Mouse (Mus musculus): ENCODE data around the gene Cacng2.

The Cacng2 gene

DNA sequence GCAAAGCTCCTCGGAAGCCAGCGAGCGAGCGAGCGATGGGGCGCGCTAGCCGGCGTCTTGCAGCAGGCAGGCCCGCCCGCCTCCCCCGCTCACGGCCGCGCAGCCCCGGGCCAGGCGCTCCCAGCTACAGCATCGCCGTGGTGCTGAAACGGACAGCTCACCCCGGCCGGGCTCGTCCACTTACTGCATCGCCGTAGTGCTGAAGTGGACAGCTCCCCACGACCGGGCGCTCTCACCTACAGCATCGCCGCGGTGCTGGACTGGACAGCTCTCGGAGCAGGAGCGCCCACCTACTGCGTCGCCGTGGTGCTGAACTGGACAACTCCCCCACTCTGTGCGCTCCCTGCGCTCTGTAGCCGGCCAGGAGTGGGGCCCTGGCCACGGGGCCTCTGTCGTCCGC is at the start of gene Cacng2:
Cacng2 (minus strand) TSS at position 325 of the 400 bp plus-strand sequence.
- DNase-seq (ENCODE audit: low spot score): peak; percentile 95

DNA sequence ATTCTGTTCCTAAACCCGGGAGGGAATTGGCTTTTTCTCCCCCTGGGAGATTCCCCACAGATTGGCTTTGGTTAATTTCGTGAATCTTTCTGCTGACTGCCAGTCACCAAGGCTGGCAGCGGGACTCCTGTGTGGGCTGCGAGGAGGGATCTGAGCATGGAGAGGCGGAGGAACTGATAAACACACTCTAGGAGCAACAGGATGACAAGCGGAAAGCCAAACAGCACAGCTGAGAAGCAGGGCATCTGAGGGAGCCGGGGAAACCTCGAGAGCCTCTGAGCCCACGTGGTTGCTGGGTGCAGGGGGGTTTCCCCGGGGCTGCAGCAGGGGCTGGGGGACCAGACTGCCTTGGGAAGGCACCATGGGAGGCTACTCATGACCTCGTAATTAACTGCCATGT is 49.7 kb upstream of the Cacng2 start:
- DNase-seq (ENCODE audit: low spot score): no peak

DNA sequence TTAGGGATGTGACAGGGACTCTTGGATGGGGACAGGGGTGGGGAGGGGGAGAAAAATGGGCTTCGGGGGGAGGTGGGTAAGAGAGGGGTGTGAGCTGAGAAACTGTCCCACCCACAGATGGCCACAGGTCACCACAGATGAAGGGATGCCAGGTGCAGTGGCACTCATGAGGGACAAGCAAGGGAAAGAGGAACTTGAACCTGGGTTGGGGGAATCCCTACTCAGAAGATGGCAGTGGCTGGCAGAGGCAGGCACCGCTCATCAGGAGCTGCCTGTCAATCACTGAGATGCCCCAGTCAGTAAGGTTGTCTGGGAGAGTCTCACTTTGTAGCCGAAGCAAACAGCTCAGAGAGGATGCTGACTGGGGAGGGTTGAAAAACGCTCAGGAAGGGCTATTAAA is 45.5 kb upstream of the Cacng2 start:
- no peak for DNase-seq (ENCODE audit: low spot score)

DNA sequence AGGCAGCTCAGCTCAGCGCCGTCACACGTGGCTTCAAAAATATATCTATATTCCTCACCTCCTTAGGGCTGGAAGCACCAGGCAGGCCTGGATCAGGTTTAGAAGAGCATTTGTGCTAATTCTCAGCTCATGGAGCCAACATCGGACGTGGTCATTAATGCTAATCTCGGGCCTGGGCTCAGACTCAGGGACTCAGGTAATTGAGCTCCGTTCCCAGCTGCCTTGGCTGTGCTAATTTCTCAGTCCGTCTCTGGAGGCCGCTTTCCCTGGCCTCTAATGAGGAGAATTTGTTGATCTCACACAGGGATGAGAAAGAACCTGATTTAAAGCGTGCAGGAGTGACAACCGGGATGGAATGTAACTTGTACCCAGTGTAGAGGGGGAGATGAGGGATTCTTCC is 44.6 kb upstream of the Cacng2 start:
- no peak for DNase-seq (ENCODE audit: low spot score)

DNA sequence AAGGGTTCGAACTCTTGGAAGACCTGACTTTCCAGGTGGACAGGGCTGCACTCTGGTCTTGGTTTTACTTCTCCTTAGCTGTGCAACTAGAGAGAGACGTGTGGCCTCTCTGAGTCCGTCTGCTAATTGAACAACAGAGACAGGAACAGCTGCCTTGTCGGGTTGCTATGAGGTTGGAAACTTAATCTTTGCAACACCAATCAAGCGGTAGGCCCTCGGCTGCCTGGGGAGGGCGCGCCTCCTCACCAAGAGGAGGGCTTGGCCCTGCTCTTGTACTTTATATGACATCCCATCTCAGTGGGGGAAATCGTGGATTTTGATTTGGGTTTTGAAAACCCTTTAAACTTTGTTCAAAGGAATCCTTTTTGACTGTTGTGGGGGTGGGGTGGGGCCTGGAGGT is 42.1 kb upstream of the Cacng2 start:
- DNase-seq (ENCODE audit: low spot score): no peak

DNA sequence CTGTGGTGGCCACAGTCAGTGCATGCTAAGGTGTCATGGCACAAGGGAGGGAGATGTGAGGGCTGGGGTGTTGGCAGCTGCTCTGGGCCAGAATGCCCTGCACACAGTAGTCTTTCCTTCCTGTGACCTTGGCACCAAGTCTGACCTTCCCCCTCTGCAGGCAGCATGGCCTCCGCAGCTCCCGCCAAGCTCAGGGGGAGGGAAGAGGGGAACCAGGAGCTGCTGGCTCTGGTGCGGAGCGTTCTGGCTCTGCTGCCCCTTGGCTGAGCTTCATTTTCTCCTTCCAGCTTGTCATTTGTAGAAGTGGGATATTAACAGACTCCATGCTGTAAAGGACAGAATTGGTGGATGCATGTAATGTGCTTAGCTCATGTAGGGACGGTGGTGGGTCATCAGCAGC is 38.5 kb upstream of the Cacng2 start:
- no peak for DNase-seq (ENCODE audit: low spot score)

DNA sequence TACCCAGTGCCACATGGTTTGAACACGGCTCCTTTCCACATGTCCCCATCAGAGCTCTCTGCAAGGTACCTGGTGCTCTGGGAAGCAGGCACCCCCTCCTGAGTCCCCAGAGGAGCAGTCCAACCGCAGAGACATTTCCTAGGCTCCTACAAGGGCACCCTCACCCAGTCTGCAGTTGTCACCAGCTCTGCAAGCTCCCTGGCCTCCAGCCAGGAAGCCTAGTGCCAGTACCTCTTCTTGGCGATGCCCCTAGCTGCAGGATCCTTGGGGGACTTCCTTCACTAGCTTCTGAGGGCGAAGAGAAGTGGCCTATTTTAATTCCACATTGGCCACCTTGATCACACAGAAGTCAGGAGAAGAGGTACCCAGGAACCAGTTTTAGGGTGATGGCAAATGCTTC is 38.0 kb upstream of the Cacng2 start:
- DNase-seq (ENCODE audit: low spot score): no peak

DNA sequence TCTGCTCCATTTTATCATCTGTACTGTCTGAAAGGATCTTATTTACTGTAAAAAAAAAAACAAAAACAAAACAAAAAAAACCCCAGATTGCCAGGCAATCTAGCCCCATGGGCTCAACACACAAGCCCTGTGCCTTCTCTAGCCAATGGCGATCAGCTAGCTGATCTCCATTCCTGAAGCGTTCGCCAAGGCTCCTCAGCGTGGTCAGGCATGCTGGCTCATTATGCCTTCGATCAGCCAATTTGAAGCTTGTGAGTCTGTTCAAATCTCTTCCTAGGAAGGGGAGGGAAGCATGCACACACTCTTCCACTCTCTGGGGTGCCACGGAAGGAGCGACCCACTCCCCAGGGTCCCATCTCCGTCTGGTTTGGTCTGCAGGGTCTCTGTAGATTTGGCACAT is 37.5 kb upstream of the Cacng2 start:
- DNase-seq (ENCODE audit: low spot score): no peak

DNA sequence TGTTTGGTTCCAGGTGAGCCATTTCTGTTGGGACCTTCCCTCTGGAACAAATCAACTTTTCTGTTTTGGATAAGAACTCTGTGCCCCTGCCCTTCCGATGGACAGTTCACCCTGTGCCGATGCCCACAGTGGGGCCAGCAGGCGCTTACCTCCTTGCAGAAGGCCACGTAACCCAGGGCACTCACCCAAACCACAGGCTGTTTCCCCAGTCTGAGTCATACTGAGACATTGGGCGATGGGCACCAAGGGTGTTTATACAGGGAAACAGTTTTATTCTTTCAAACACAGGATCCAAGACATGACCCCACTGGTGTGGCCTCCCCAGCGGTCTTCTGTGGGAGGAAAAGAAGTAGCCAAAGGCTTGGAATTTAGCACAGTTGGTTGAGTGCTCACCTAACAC is 35.6 kb upstream of the Cacng2 start:
- no peak for DNase-seq (ENCODE audit: low spot score)

DNA sequence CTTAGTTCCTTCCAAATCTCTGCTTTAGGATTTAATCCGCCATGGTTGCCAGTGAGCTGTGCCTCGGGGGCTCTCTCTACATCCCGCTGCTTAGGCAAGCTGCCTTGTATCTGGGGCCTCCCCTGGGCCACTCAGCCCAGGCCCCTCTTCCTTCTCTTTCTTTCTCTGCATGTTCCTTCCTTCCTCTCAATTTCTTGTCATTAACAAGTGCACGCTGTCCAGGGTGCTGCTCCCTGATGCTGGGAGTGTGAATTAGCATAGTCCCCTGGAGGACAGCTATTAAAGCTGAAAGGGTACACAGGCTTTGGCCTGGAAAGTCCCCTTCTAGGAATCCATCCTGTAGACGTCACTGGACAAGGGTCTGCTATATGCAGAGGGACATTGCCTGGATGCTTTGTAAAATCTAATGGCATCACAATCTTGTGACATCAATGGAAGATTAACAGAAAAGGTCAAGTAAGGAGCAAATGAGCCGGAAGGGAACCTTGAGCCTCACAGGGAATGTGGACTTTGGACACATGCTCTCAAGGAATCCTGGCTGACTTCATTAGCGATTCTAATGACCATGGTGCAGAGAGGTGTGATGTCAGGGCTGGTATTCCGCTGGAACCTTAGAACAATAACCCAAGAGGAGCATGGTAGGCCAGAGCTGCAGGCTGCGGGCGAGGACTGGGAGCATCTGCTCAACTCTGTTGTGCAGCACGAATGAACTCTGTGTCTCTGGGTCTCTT is 33.4 kb upstream of the Cacng2 start:
- DNase-seq (ENCODE audit: low spot score): no peak

DNA sequence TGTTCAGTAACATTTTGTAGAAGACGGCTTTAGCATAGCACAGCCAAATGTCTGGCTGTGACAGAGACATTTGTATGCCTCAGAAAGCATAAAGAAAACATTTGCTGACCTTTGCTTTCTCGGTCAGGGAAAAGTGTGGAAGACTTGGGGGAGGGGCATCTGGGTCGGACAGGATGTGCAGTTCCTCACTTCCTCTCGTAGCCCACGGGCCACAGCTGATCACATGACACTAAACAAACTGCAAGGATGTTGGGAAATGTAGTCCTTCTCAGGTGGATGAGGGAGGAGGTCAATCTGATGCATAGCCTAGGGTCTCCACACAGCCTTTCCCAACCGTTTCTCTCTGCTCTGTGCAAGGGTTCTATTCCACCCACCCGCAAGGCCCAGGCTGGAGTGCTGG is 28.7 kb upstream of the Cacng2 start:
- DNase-seq (ENCODE audit: low spot score): no peak

DNA sequence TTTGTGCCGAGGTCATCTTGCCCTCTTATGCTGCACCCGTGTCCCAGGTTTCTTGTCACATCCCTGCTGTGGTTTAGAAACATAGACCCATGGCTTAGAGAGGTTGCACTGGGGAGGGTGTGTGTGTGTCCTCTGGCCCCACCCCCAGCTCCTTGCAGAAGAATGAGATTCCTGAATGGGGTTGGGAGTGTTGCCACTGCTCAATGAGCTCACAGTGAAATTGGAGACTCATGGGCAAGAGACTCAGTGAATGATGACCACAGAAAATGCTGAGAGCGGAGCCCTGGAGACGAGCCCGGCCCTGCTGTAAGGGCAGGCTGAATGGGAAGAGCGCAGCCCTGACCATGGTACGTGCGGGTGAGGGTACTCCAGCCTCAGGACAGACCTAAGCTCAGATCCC is 20.4 kb upstream of the Cacng2 start:
- DNase-seq (ENCODE audit: low spot score): no peak

DNA sequence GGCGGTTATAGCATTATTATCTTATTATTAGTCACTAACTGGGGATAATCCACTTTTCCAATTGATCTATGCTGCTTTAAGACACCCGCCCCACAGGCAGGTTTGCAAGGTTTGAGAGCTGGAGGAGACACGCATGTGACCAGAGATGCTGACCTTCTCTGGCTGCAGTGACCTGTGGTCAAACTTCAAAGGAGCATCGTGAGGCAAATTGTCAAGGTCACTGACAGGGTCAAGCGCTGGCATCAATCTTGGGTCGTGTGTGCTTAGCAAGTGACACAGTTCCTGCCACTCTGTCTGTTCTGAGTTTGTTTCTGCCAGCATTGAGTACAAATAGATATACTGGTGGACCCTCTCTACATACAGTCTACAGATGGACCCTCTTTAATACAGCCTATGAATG is 14.8 kb upstream of the Cacng2 start:
- no peak for DNase-seq (ENCODE audit: low spot score)

DNA sequence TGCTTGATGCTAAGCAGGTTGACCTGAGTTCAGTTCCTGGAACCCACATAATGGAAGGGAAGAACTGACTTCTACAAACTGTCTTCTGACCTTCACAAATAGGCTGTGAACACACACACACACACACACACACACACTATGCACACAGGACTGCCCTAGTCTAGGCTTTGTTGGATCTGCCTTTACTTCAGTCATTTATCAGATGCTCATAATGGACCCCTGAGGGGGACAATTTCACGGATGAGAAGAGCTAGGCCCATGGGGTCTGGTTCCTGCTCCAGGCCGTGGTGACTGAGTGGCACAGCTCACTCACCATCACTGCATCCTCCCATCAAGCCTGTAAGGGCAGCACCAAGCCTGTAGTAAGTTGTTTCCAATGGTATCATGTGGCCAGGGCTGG is 13.6 kb upstream of the Cacng2 start:
- DNase-seq (ENCODE audit: low spot score): no peak

DNA sequence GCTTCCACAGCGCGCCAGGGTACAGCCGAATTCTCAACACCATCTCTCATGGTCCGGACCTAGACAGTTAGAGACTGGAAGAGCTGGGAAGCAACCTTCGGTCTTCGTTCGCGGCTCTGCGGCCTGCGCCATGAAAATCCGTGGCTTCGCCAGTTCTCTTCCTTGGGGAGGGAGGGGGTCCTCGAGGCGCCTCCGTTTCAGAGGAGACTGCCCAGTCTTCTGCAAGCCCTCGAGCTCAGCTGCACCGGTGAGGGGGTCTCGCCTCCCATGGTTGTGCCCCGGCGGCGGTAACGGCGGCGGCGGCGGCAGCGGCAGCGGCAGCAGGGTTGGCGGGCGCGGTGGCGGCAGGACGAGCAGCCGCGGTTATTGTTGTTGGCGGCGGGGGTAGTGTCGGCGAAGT is 580 bp downstream of the Cacng2 start:
- DNase-seq (ENCODE audit: low spot score): no peak

DNA sequence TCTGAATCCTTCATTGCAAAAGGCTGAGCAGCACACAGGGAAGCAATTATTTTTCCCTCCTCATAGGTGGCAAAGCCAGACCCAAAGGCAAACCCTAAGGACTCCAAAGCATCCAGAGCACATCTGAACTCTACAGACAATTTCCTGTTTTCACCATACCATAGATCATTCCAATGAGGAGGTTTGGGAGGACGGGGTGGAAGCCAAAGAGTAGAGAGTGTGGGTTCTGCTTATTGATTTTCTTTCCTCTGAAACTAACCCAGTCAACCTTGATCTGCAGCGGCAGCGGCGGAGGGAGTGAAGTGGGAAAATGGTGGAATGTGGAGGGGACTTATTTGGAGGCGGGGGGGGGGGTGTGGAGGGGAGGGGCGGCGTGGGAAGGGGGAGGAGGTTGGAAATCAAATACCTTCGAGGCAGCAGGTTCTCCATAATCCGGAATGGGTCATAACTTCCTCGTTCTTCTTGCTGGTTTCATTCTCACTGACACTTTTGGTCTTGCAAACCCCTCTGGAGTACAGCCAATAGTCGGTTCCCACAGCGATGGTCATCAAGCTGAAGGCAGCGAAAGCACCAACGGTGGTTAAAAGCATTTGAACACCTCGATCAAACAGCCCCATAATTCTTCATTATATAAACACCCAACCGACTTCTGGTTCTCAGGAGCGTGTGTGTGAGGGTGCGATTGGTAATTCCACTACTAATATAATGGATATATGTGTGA is 1.4 kb downstream of the Cacng2 start:
- no peak for DNase-seq (ENCODE audit: low spot score)

DNA sequence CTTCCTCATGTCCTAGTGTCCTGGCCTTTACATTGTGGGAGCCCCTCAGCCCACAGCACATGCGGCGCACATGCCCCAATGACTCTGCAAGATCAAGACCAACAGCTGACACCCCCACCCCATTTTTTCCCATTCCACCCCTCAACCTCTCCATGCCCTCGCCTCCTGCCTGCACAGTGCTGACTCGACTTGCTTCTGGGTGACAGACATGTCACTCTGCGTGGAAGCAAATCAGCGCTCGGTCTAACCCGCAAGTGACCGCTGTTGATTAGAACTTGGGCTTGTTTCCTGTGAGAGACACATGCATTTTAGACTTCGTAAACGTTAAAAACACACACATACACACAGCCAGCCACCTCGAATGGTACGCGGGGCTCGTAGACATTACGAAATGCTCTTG is 2.1 kb downstream of the Cacng2 start:
- DNase-seq (ENCODE audit: low spot score): no peak

DNA sequence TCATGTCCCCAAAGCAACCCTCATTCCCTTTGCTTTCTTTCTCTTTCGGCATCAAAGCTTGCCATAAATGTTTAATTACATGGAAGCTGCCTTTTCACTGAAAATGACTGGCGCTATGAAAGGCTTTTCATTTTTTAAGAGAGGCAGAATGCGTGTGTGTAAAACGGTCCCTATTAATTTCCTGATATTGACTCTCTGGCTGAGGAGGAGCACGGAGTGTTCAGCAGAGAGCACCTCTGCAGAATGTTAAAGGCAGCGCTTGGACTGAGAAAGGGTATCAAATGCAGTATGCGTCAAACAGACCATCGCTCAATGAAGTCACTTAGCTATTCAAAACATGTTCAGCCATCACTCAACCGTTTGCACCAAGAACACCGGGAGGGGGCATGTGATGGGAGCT is 2.9 kb downstream of the Cacng2 start:
- DNase-seq (ENCODE audit: low spot score): no peak

DNA sequence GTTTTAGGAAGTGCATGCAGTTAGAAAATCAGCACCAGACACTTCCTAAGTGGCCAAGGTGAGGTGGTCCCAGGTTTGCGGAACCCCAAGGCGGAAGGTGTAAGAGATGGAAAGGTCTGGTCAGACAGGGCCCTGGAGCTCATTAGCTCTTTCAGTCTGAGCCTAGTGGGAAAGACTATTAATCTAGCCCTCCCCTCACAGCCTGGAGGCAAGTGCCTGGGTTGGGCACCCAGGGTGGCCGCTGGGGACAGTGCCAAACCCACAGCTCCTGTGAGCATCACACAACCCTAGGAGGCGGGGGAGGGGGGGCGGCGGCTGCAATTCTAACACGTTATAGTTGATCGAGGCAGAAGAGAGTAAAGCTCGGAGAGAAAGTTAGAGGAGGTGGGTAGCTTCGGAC is 3.6 kb downstream of the Cacng2 start:
- no peak for DNase-seq (ENCODE audit: low spot score)

DNA sequence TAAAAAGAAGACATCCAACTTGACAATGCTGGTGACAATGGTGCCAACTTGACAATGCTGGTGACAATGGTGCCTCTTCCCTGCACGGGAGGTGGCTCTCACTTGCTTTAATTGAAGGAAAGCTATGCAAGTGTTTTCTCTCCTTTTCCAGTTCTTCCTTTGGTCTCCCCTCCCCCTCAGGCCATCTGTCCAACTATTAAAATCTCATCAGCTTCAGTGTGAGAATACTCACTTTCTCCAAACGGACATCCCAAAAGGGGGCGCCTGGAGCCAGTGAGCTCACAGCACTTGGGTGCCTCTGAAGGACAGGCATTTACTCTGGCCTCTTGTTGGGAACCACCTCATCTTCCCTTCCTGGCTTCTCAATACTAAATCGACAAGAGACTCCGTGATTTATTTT is 20.3 kb downstream of the Cacng2 start:
- no peak for DNase-seq (ENCODE audit: low spot score)

DNA sequence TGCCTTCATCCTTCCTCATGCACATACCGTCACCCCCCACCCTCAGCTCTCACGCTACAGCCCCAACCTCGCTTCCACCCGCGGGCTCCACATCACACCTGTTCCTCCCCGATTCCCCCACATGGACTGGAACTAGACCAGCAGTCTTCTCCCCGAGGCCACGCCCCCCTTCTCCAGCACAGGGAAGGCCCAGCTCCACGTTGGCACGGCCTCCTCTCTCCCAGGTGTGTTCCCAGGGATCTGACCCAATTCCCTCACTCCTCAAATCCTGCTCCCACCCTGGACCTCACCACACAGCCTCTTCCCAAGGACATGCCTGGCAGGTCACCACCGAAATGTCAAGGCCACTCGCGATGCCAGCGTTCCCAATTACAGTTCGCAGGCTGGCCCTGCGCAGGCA is 23.8 kb downstream of the Cacng2 start:
- no peak for DNase-seq (ENCODE audit: low spot score)

DNA sequence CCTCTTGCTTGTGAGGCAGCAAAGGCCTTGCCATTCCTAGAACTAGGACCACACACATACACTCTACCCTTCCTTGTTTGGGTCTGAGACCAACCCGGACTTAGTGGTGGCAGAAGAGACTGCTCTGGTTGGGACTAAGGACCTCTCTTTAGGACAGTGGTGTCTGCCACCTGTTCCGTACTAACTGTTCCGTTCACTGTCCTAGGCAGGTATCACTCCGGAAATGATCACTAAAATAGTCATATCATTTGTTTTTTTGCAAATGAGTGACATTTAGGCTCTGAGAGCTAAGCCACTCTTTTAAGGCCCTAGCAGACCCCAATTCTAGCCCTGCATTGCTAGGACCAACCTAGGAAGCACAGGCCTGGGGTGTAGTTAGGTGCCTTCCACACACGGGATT is 26.2 kb downstream of the Cacng2 start:
- DNase-seq (ENCODE audit: low spot score): no peak

DNA sequence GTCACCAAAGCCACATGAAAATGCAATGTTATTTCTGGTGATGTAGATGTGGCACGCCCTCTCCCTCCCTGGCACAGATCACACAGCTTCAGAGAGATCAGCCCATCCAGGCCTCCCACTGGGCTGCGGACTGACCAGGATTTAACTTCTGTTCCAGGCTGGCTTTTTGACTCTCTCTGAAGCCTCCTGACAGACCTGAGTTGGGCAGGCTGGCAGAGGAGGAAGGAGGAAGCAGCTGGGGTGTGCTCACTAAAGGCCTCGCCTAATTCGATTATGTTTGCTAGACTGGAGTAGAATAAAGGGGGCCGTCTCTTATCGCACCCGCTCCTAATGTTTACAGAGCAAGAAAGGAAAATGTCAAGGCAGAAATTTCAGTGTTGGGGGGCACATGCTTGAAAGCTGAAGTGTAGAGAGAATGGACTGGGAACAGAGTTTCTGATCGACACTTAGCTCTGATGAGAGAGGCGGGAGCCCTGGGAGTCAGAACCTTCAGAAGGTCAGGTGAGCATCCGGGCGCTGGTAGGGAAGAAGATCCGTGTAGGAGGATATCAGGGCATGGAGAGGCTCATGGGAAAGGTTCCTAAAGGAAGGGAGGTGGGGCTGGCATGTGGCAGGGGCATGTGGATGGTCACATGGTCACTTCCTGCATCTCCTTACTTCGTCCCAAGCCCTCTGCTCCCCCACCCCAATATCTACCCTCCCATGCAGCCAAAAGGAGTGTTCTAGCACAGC is 36.8 kb downstream of the Cacng2 start:
- DNase-seq (ENCODE audit: low spot score): no peak

All from ovary, postnatal 10 days (tissue).